Mouse (Mus musculus) kidney, adult 11 months (tissue): Measurements from ENCODE around the gene Gpr162.
A peak's percentile ranks its signal among the peaks of the same experiment; 100 is the strongest.

Source experiments
- DNase-seq: peaks from one replicate; pipeline ENCODE4 v3.0.0; 2022

The Gpr162 gene

GRCm38 (mm10) chr6:124809775-124810538, 53.8 kb downstream of the Gpr162 start:
- no peak for DNase-seq

GRCm38 (mm10) chr6:124809052-124809774, 54.6 kb downstream of the Gpr162 start:
- DNase-seq, result peak; percentile 85
